Mouse (Mus musculus) hindbrain, embryonic 13.5 days (tissue): ENCODE measurements around the gene Pnpt1. TPM values are rescaled to one million over a fixed set of nuclear protein-coding genes. Genes with fewer than 3 reads are reported as not detected.

Experiments used
- ATAC-seq: fragments of 200-750 bp; cut with Nextera tagmentation; 2 replicates; pipeline ENCODE4 v1.8.0; 2017; ENCODE audit warnings: moderate TSS enrichment; ENCODE audit not compliant: low FRiP score
- H3K27ac ChIP-seq: fragments of 300-500 bp; sonication (generic); 2 replicates; pipeline ENCODE4 v1.5.1; 2015; ENCODE audit warnings: inconsistent platforms, mild to moderate bottlenecking, moderate library complexity
- H3K27me3 ChIP-seq: fragments of 300-500 bp; sonication (generic); 2 replicates; pipeline ENCODE4 v1.6.1; 2015; ENCODE audit warnings: mild to moderate bottlenecking, inconsistent platforms
- H3K36me3 ChIP-seq: fragments of 300-500 bp; sonication (generic); 2 replicates; pipeline ENCODE4 v1.6.1; 2015; ENCODE audit warnings: mild to moderate bottlenecking, inconsistent platforms
- H3K4me1 ChIP-seq: fragments of 300-500 bp; sonication (generic); replicated peaks from 2 replicates; pipeline ENCODE4 v1.6.1; 2015; ENCODE audit warnings: inconsistent platforms
- H3K4me2 ChIP-seq: fragments of 300-500 bp; sonication (generic); 2 replicates; pipeline ENCODE4 v1.6.1; 2015; ENCODE audit warnings: inconsistent platforms, mild to moderate bottlenecking, moderate library complexity
- H3K4me3 ChIP-seq: fragments of 300-500 bp; sonication (generic); 2 replicates; pipeline ENCODE4 v1.5.1; 2015; ENCODE audit warnings: mild to moderate bottlenecking, inconsistent platforms
- H3K9ac ChIP-seq: fragments of 300-500 bp; sonication (generic); 2 replicates; pipeline ENCODE4 v1.6.1; 2015; ENCODE audit warnings: mild to moderate bottlenecking, inconsistent platforms
- H3K9me3 ChIP-seq: fragments of 300-500 bp; sonication (generic); 2 replicates; pipeline ENCODE4 v1.6.1; 2016; ENCODE audit warnings: inconsistent platforms
- WGBS: fragments of 180-500 bp; shearing (Covaris S2); methylation state at CpG from one replicate; pipeline ENCODE4 v1.1.7; 2015; 5-methylcytosine and 5-hydroxymethylcytosine counted together
- polyA plus RNA-seq: library from polyadenylated mRNA; unstranded; fragments of >200 nt; fragmentation: Nextera tagmentation; extraction: Ambion mirVana; gene quantifications from 2 replicates; pipeline ENCODE4 v1.2.1, GENCODE M21; 2015

The Pnpt1 gene
- polyA plus RNA-seq, 1 experiment from 2014 or later: 25.1 TPM

- Histone ChIP-seq H3K9ac (no peak overlapping the region), H3K4me2 (no peak overlapping the region), H3K27ac (no peak overlapping the region), H3K9me3 (no peaks in the 10 kb centered on the region), H3K27me3 (no peaks in the 10 kb centered on the region), H3K4me3 (no peak overlapping the region), H3K4me1 (no peaks in the 10 kb centered on the region), H3K36me3 (peaks cover 14% of the 10 kb centered on the region)
- no peak for ATAC-seq
- 100% methylated on average over 1 of the region's 1 CpGs for WGBS
These were observed 48.8 kb downstream of the Pnpt1 start for GRCm38 (mm10) chr11:29179319-29179718.

- no peak overlapping the region for H3K9ac ChIP-seq
- H3K27ac ChIP-seq: no peak overlapping the region
- H3K4me1 ChIP-seq: no peaks in the 10 kb centered on the region
- H3K36me3 ChIP-seq: peaks cover 26% of the 10 kb centered on the region
- H3K4me3 ChIP-seq: no peak overlapping the region
- no peak overlapping the region for H3K4me2 ChIP-seq
- H3K9me3 ChIP-seq: no peaks in the 10 kb centered on the region
- WGBS: 79% methylated on average over 3 of the region's 3 CpGs
- ATAC-seq: no peak
- H3K27me3 ChIP-seq: no peaks in the 10 kb centered on the region
These were observed 50.1 kb downstream of the Pnpt1 start for GRCm38 (mm10) chr11:29180657-29181056.

DNA sequence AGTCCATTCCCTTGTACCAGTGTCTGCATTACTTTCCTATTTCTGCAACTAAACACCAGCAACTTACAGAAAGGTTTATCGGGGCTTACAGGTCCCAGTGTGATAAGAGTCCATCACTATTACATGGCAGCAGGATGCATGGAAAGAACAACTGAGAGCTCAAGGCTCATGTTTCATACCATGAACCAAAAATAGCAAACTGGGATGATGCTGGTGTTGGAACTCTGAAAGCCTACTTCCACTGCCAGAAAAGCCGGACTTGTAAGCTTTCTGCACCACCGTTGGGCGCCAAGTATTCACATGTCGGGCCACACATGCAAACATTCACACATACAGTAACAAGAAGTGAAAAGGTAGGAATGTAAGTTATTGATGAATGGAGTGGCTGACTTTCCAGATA is 51.2 kb downstream of the Pnpt1 start:
- 97% methylated on average over 5 of the region's 5 CpGs for WGBS

DNA sequence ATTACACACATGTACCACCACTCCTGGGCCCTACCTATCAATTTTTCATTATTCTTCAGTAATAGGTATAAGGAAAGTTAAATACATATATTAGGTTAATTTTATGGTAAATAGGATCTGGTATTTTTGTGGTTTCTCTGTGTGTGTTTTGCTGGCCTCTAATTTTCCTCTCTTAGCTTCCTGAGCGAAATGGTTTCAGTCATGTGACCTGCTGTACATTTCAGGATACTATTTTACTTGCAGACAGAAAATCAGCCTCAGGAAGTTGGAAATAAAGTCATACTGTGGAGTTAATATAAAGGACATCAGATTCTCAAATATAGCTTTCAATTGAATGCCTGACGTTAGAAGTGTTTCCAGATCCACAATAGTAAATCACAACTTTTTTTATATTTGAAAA is 58.4 kb downstream of the Pnpt1 start:
- Histone ChIP-seq H3K27me3 (no peaks in the 10 kb centered on the region), H3K4me3 (no peak overlapping the region), H3K36me3 (peaks cover 48% of the 10 kb centered on the region), H3K4me1 (no peaks in the 10 kb centered on the region), H3K27ac (no peak overlapping the region), H3K9ac (no peak overlapping the region), H3K4me2 (no peak overlapping the region), H3K9me3 (no peaks in the 10 kb centered on the region)
- WGBS: 92% methylated on average over 2 of the region's 2 CpGs
- ATAC-seq: no peak

More for the DNA sequence above, 51.2 kb downstream of the Pnpt1 start:
- no peak overlapping the region for H3K4me3 ChIP-seq
- peaks cover 37% of the 10 kb centered on the region for H3K36me3 ChIP-seq
- no peak overlapping the region for H3K9ac ChIP-seq
- no peak for ATAC-seq
- no peaks in the 10 kb centered on the region for H3K27me3 ChIP-seq
- H3K9me3 ChIP-seq: no peaks in the 10 kb centered on the region
- no peak overlapping the region for H3K27ac ChIP-seq
- H3K4me2 ChIP-seq: no peak overlapping the region
- H3K4me1 ChIP-seq: no peaks in the 10 kb centered on the region

DNA sequence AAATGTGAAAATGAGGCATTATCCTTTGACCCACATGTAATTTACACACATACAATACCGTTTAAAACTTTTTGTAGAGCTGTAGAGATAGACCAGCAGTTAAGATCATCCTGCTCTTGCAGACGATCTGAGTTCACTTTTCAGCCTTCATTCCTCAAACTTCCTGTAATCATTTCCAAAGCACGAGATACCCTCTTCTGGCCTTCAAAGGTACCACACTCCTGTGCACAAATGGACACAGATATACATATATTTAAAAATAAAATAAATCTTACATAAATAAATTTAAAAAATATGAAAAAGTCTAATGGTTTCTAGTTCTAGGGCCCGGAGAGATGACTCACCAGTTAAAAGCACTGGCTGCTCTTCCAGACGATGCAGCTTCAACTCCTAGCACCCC is 73.1 kb downstream of the Pnpt1 start:
- no peak for ATAC-seq
- Histone ChIP-seq H3K27me3 (no peaks in the 10 kb centered on the region), H3K27ac (no peak overlapping the region), H3K4me2 (no peak overlapping the region), H3K36me3 (peaks cover 35% of the 10 kb centered on the region), H3K4me1 (no peaks in the 10 kb centered on the region), H3K9me3 (no peaks in the 10 kb centered on the region), H3K9ac (no peak overlapping the region), H3K4me3 (no peak overlapping the region)
- 91% methylated on average over 5 of the region's 5 CpGs for WGBS

- peaks cover 27% of the 10 kb centered on the region for H3K36me3 ChIP-seq
These were observed 79.2 kb downstream of the Pnpt1 start for GRCm38 (mm10) chr11:29209774-29210173.

More at GRCm38 (mm10) chr11:29209774-29210173, 79.2 kb downstream of the Pnpt1 start:
- WGBS: 88% methylated on average over 2 of the region's 2 CpGs
- no peak for ATAC-seq
- H3K27ac ChIP-seq: no peak overlapping the region
- H3K4me3 ChIP-seq: no peak overlapping the region
- H3K9ac ChIP-seq: no peak overlapping the region
- H3K9me3 ChIP-seq: no peaks in the 10 kb centered on the region
- no peaks in the 10 kb centered on the region for H3K27me3 ChIP-seq
- no peaks in the 10 kb centered on the region for H3K4me1 ChIP-seq
- no peak overlapping the region for H3K4me2 ChIP-seq

Other genes starting within 250 kb of the Pnpt1 start
- gene Ppp4r3b, start 42.1 kb downstream of the Pnpt1 start, polyA plus RNA-seq: 85.8 and 93.9 TPM in 2 replicates
- 126 and 127 TPM in 2 replicates for gene Cfap36, start 116.7 kb downstream of the Pnpt1 start, polyA plus RNA-seq
- 72.7 and 77.0 TPM in 2 replicates for gene Ccdc88a, start 242.9 kb downstream of the Pnpt1 start, polyA plus RNA-seq